Mouse (Mus musculus): ENCODE measurements around the gene Lrrc1. TPM values are rescaled to one million over a fixed set of nuclear protein-coding genes. Genes with fewer than 3 reads are reported as not detected.

The Lrrc1 gene
- polyA plus RNA-seq, 1 experiment from 2014 or later = 18.6 TPM

- Histone ChIP-seq H3K36me3 (ENCODE audit: control insufficient read depth, insufficient read depth, low read length) (no peaks in the 10 kb centered on the region), H3K9ac (ENCODE audit: low read depth, low read length) (no peak overlapping the region), H3K9me3 (ENCODE audit: control insufficient read depth, low read length) (no peaks in the 10 kb centered on the region), H3K4me2 (replicated peaks; ENCODE audit: low read depth, low read length) (no peak overlapping the region), H3K27me3 (ENCODE audit: control insufficient read depth, insufficient read depth, low read length) (no peaks in the 10 kb centered on the region), H3K27ac (ENCODE audit: low read depth, low read length) (no peak overlapping the region), H3K4me3 (ENCODE audit: low read length) (no peak overlapping the region), H3K4me1 (ENCODE audit: control insufficient read depth, insufficient read depth, low read length) (no peaks in the 10 kb centered on the region)
- whole genome bisulfite sequencing = 92% methylated on average over 10 of the region's 10 CpGs
- no peak for ATAC-seq (ENCODE audit: low FRiP score, low TSS enrichment)
Observed at GRCm38 (mm10) chr9:77391248-77391647, 153.4 kb downstream of the Lrrc1 start.

- no peak for ATAC-seq (ENCODE audit: low FRiP score, low TSS enrichment)
- H3K27ac ChIP-seq (ENCODE audit: low read depth, low read length) = no peak overlapping the region
- no peaks in the 10 kb centered on the region for H3K9me3 ChIP-seq (ENCODE audit: control insufficient read depth, low read length)
- H3K4me1 ChIP-seq (ENCODE audit: control insufficient read depth, insufficient read depth, low read length) = no peaks in the 10 kb centered on the region
- no peaks in the 10 kb centered on the region for H3K36me3 ChIP-seq (ENCODE audit: control insufficient read depth, insufficient read depth, low read length)
- WGBS = 71% methylated on average over 8 of the region's 8 CpGs
- H3K4me2 ChIP-seq (replicated peaks; ENCODE audit: low read depth, low read length) = no peak overlapping the region
- no peaks in the 10 kb centered on the region for H3K27me3 ChIP-seq (ENCODE audit: control insufficient read depth, insufficient read depth, low read length)
- H3K4me3 ChIP-seq (ENCODE audit: low read length) = no peak overlapping the region
- no peak overlapping the region for H3K9ac ChIP-seq (ENCODE audit: low read depth, low read length)
Observed at GRCm38 (mm10) chr9:77388956-77389355, 155.7 kb downstream of the Lrrc1 start.

GRCm38 (mm10) chr9:77386751-77387150 is 157.9 kb downstream of the Lrrc1 start:
- no peak for ATAC-seq (ENCODE audit: low FRiP score, low TSS enrichment)
- Histone ChIP-seq H3K27me3 (ENCODE audit: control insufficient read depth, insufficient read depth, low read length) (no peaks in the 10 kb centered on the region), H3K36me3 (ENCODE audit: control insufficient read depth, insufficient read depth, low read length) (no peaks in the 10 kb centered on the region), H3K4me3 (ENCODE audit: low read length) (no peak overlapping the region), H3K9me3 (ENCODE audit: control insufficient read depth, low read length) (no peaks in the 10 kb centered on the region), H3K4me1 (ENCODE audit: control insufficient read depth, insufficient read depth, low read length) (no peaks in the 10 kb centered on the region), H3K4me2 (replicated peaks; ENCODE audit: low read depth, low read length) (no peak overlapping the region), H3K27ac (ENCODE audit: low read depth, low read length) (no peak overlapping the region), H3K9ac (ENCODE audit: low read depth, low read length) (no peak overlapping the region)
- WGBS = 12% methylated on average over 1 of the region's 1 CpGs

GRCm38 (mm10) chr9:77385611-77386010 is 159.1 kb downstream of the Lrrc1 start:
- H3K4me1 ChIP-seq (ENCODE audit: control insufficient read depth, insufficient read depth, low read length) = no peaks in the 10 kb centered on the region
- no peak overlapping the region for H3K4me3 ChIP-seq (ENCODE audit: low read length)
- H3K9me3 ChIP-seq (ENCODE audit: control insufficient read depth, low read length) = no peaks in the 10 kb centered on the region
- H3K27me3 ChIP-seq (ENCODE audit: control insufficient read depth, insufficient read depth, low read length) = no peaks in the 10 kb centered on the region
- H3K9ac ChIP-seq (ENCODE audit: low read depth, low read length) = no peak overlapping the region
- no peak overlapping the region for H3K27ac ChIP-seq (ENCODE audit: low read depth, low read length)
- H3K36me3 ChIP-seq (ENCODE audit: control insufficient read depth, insufficient read depth, low read length) = no peaks in the 10 kb centered on the region
- ATAC-seq (ENCODE audit: low FRiP score, low TSS enrichment) = no peak
- H3K4me2 ChIP-seq (replicated peaks; ENCODE audit: low read depth, low read length) = no peak overlapping the region
- WGBS = 87% methylated on average over 12 of the region's 12 CpGs

- Histone ChIP-seq H3K9ac (ENCODE audit: low read depth, low read length) (no peak overlapping the region), H3K9me3 (ENCODE audit: control insufficient read depth, low read length) (no peaks in the 10 kb centered on the region), H3K27ac (ENCODE audit: low read depth, low read length) (no peak overlapping the region), H3K4me2 (replicated peaks; ENCODE audit: low read depth, low read length) (no peak overlapping the region), H3K27me3 (ENCODE audit: control insufficient read depth, insufficient read depth, low read length) (no peaks in the 10 kb centered on the region), H3K36me3 (ENCODE audit: control insufficient read depth, insufficient read depth, low read length) (no peaks in the 10 kb centered on the region), H3K4me1 (ENCODE audit: control insufficient read depth, insufficient read depth, low read length) (no peaks in the 10 kb centered on the region), H3K4me3 (ENCODE audit: low read length) (no peak overlapping the region)
- no peak for ATAC-seq (ENCODE audit: low FRiP score, low TSS enrichment)
- 87% methylated on average over 9 of the region's 9 CpGs for WGBS
Observed at GRCm38 (mm10) chr9:77384651-77385050, 160.0 kb downstream of the Lrrc1 start.

- no peak overlapping the region for H3K9ac ChIP-seq (ENCODE audit: low read depth, low read length)
- no peak overlapping the region for H3K27ac ChIP-seq (ENCODE audit: low read depth, low read length)
- H3K27me3 ChIP-seq (ENCODE audit: control insufficient read depth, insufficient read depth, low read length) = no peaks in the 10 kb centered on the region
- H3K36me3 ChIP-seq (ENCODE audit: control insufficient read depth, insufficient read depth, low read length) = no peaks in the 10 kb centered on the region
- no peak overlapping the region for H3K4me3 ChIP-seq (ENCODE audit: low read length)
- WGBS = 45% methylated on average over 4 of the region's 4 CpGs
- no peaks in the 10 kb centered on the region for H3K4me1 ChIP-seq (ENCODE audit: control insufficient read depth, insufficient read depth, low read length)
- H3K9me3 ChIP-seq (ENCODE audit: control insufficient read depth, low read length) = no peaks in the 10 kb centered on the region
- no peak overlapping the region for H3K4me2 ChIP-seq (replicated peaks; ENCODE audit: low read depth, low read length)
- ATAC-seq (ENCODE audit: low FRiP score, low TSS enrichment) = no peak
Observed at GRCm38 (mm10) chr9:77383951-77384350, 160.7 kb downstream of the Lrrc1 start.

- Histone ChIP-seq H3K4me1 (ENCODE audit: control insufficient read depth, insufficient read depth, low read length) (no peaks in the 10 kb centered on the region), H3K9ac (ENCODE audit: low read depth, low read length) (no peak overlapping the region), H3K27ac (ENCODE audit: low read depth, low read length) (no peak overlapping the region), H3K9me3 (ENCODE audit: control insufficient read depth, low read length) (no peaks in the 10 kb centered on the region), H3K36me3 (ENCODE audit: control insufficient read depth, insufficient read depth, low read length) (no peaks in the 10 kb centered on the region), H3K27me3 (ENCODE audit: control insufficient read depth, insufficient read depth, low read length) (no peaks in the 10 kb centered on the region), H3K4me2 (replicated peaks; ENCODE audit: low read depth, low read length) (no peak overlapping the region), H3K4me3 (ENCODE audit: low read length) (no peak overlapping the region)
- 0 out of 2 replicates have a peak, but pooled peaks have one; percentile 14 for ATAC-seq (ENCODE audit: low FRiP score, low TSS enrichment)
- 39% methylated on average over 3 of the region's 3 CpGs for WGBS
Observed at GRCm38 (mm10) chr9:77382514-77382913, 162.2 kb downstream of the Lrrc1 start.

DNA sequence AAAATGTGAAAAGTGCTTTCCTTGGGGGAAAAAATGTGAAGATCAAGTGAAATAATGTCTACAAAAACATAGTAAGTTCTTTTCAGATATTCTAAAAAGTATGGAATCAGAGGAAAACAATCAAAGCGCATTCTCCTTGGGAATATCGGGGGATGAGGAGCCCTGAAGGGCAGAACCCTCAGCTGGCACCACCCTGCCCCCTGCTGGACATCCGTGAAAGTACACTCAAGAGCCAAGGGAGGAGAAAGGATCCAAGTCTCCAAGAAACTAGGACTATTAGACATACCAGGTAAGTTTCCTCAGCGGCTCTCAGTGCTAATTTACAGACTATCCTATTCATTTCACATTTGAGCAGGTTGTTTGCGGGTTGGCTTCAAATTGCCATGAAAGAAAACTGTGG is 163.1 kb downstream of the Lrrc1 start:
- ATAC-seq (ENCODE audit: low FRiP score, low TSS enrichment) = no peak
- Histone ChIP-seq H3K9me3 (ENCODE audit: control insufficient read depth, low read length) (no peaks in the 10 kb centered on the region), H3K27ac (ENCODE audit: low read depth, low read length) (no peak overlapping the region)

More for the DNA sequence above, 163.1 kb downstream of the Lrrc1 start:
- Histone ChIP-seq H3K9ac (ENCODE audit: low read depth, low read length) (no peak overlapping the region), H3K4me1 (ENCODE audit: control insufficient read depth, insufficient read depth, low read length) (no peaks in the 10 kb centered on the region), H3K4me3 (ENCODE audit: low read length) (no peak overlapping the region), H3K36me3 (ENCODE audit: control insufficient read depth, insufficient read depth, low read length) (no peaks in the 10 kb centered on the region), H3K4me2 (replicated peaks; ENCODE audit: low read depth, low read length) (no peak overlapping the region), H3K27me3 (ENCODE audit: control insufficient read depth, insufficient read depth, low read length) (no peaks in the 10 kb centered on the region)
- WGBS = 17% methylated on average over 5 of the region's 5 CpGs
